Mouse (Mus musculus): ENCODE data around the gene Gm28490. TPM values are rescaled to one million over a fixed set of nuclear protein-coding genes. Genes with fewer than 3 reads are reported as not detected.

The Gm28490 gene
- not detected in 2 replicates for polyA plus RNA-seq (2012; rRNA removed)

GRCm38 (mm10) chrY:31634656-31635055 is at the start of gene Gm28490:
Gm28490 (minus strand) TSS chrY:31634756.

